Mouse (Mus musculus) liver, postnatal 0 days (tissue): ENCODE data around the gene Ap1g1. TPM values are rescaled to one million over a fixed set of nuclear protein-coding genes. Genes with fewer than 3 reads are reported as not detected.

ENCODE experiments used
- ATAC-seq: fragments of 200-750 bp; cut with Nextera tagmentation; 2 replicates; pipeline ENCODE4 v1.8.0; 2017; ENCODE audit warnings: mild to moderate bottlenecking, moderate library complexity
- DNase-seq: peaks from one replicate; pipeline ENCODE4 v3.0.0-alpha.2; 2016
- H3K27ac ChIP-seq: fragments of 300-500 bp; sonication (generic); 2 replicates; pipeline ENCODE4 v1.5.1; 2014; ENCODE audit warnings: antibody characterized with exemption, moderate library complexity, mild to moderate bottlenecking, low read depth
- H3K27me3 ChIP-seq: fragments of 300-500 bp; sonication (generic); 2 replicates; pipeline ENCODE4 v1.6.1; 2014; ENCODE audit warnings: low read length, control low read depth, mixed read lengths; ENCODE audit not compliant: insufficient read depth
- H3K36me3 ChIP-seq: fragments of 300-500 bp; sonication (generic); replicated peaks from 2 replicates; pipeline ENCODE4 v1.6.1; 2014; ENCODE audit warnings: mild to moderate bottlenecking, control low read depth, low read length, moderate library complexity, mixed read lengths; ENCODE audit not compliant: insufficient read depth
- H3K4me1 ChIP-seq: fragments of 300-500 bp; sonication (generic); 2 replicates; pipeline ENCODE4 v1.6.1; 2014; ENCODE audit warnings: antibody characterized with exemption, mild to moderate bottlenecking, control low read depth; ENCODE audit not compliant: insufficient read depth
- H3K4me2 ChIP-seq: fragments of 300-500 bp; sonication (generic); 2 replicates; pipeline ENCODE4 v1.6.1; 2014; ENCODE audit warnings: low read depth, mild to moderate bottlenecking, low read length, moderate library complexity, mixed read lengths
- H3K4me3 ChIP-seq: fragments of 300-500 bp; sonication (generic); 2 replicates; pipeline ENCODE4 v1.5.1; 2014; ENCODE audit warnings: low read depth, low read length
- H3K9ac ChIP-seq: fragments of 300-500 bp; sonication (generic); replicated peaks from 2 replicates; pipeline ENCODE4 v1.6.1; 2014; ENCODE audit warnings: mild to moderate bottlenecking, moderate library complexity
- H3K9me3 ChIP-seq: fragments of 300-500 bp; sonication (generic); 2 replicates; pipeline ENCODE4 v1.6.1; 2016; ENCODE audit warnings: mild to moderate bottlenecking, control low read depth, low read length, mixed read lengths
- CTCF ChIP-seq: sonication (generic); IDR thresholded peaks from 2 replicates; pipeline ENCODE4 v1.5.1; 2016; ENCODE audit warnings: antibody characterized with exemption, low read depth
- EP300 ChIP-seq: IDR thresholded peaks from 2 replicates; pipeline ENCODE4 v1.6.1; 2016; ENCODE audit warnings: antibody characterized with exemption, low read depth, mild to moderate bottlenecking
- WGBS: fragments of 180-500 bp; shearing (Covaris S2); extraction: QIAGEN DNeasy Blood & Tissue Kit; methylation state at CpG from one replicate; pipeline ENCODE4 v1.1.7; 2014; ENCODE audit not compliant: insufficient replicate concordance; 5-methylcytosine and 5-hydroxymethylcytosine counted together
- polyA plus RNA-seq: library from polyadenylated mRNA; unstranded; fragments of >200 nt; fragmentation: Nextera tagmentation; extraction: Ambion mirVana; gene quantifications from 2 replicates; pipeline ENCODE4 v1.2.1, GENCODE M21; 2015

The Ap1g1 gene
- polyA plus RNA-seq, 1 experiment from 2014 or later: 14.0 TPM

DNA sequence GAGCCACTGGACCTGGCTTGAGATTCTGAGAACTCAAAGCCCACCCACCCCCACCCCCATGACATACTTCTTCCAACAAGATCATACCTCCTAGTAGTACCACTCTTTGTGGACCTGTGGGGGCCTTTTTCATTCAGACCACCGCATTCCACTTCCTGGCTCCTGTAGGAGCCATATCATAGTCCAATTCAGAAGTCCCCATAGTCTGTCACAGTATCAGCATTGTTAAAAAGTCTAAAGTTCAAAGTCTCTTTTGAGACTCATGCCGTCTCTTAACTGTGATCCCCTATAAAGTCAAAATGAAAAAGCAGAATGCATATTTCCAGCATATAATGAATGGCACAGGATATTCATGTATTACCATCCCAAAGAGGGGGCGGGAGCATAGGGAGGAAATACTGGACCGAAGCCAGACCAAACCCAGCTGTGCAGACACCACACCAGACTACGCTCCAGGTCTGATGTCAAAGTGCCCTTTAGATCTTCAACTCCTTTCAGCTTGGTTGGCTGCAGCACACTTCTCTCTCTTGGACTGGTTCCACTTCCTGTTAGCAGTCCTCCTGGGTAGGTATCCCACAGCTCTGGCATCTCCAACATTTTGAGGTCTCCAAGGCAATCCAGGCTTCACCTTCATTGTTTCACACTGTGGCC, 101.8 kb downstream of the Ap1g1 start:
- Histone ChIP-seq H3K27ac (no peak overlapping the region), H3K9me3 (no peaks in the 10 kb centered on the region), H3K4me3 (no peak overlapping the region), H3K4me2 (no peak overlapping the region), H3K4me1 (no peaks in the 10 kb centered on the region), H3K27me3 (no peaks in the 10 kb centered on the region), H3K9ac (no peak overlapping the region), H3K36me3 (peaks cover 31% of the 10 kb centered on the region)
- ATAC-seq (0 out of 2 replicates have a peak, but pooled peaks have one; percentile 23), DNase-seq (peak; percentile 34)
- no peak for TF ChIP-seq EP300
- TF ChIP-seq CTCF: no peak
- WGBS: 82% methylated on average over 5 of the region's 5 CpGs

DNA sequence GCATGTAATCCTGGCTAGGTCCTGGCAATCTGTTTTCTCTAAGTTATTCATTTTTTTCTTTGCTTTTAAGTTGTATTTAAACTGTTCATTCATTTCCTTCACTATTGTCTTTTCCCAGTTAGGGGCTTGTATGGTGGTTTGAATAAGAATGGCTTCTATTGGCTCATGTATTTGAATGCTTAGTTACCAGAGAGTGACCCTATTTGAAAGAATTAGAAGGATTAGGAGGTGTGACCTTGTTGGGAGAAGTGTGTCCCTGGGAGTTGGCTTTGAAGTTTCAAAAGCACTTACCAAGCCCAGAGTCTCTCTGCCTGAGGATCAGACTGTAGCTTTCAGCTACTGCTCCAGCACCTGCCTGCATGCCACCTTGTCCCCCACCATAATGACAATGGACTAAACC, 106.9 kb downstream of the Ap1g1 start:
- H3K4me1 ChIP-seq: no peaks in the 10 kb centered on the region
- H3K36me3 ChIP-seq: peaks cover 19% of the 10 kb centered on the region
- H3K27me3 ChIP-seq: no peaks in the 10 kb centered on the region
- no peak overlapping the region for H3K27ac ChIP-seq
- TF ChIP-seq CTCF: no peak
- no peak for TF ChIP-seq EP300
- no peak overlapping the region for H3K4me2 ChIP-seq
- no peak overlapping the region for H3K4me3 ChIP-seq
- ATAC-seq: no peak
- no peak for DNase-seq
- H3K9ac ChIP-seq: no peak overlapping the region
- H3K9me3 ChIP-seq: no peaks in the 10 kb centered on the region

DNA sequence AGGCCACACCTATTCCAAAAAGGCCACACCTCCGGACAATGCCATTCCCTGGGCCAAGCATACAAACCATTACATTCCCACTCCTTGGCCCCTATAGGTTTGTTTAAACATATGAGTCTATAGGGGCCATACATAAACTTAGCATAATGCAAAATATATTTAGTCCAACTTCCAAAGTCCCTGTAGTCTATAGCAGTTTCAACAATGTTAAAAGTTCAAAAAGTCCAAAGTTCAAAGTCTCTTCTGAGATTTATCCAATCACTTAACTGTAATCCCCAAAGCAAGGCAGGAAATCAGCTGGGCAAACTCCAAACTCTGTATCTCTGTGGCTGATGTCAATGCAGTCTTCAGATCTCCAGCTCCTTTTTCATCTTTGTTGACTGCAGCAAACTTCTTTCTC, 110.9 kb downstream of the Ap1g1 start:
- Histone ChIP-seq H3K27ac (no peak overlapping the region), H3K9me3 (no peaks in the 10 kb centered on the region), H3K9ac (no peak overlapping the region), H3K4me2 (no peak overlapping the region), H3K4me1 (no peaks in the 10 kb centered on the region), H3K36me3 (peaks cover 9% of the 10 kb centered on the region; the same call in 1 of the 2 replicates), H3K4me3 (no peak overlapping the region), H3K27me3 (no peaks in the 10 kb centered on the region)
- DNase-seq (no peak), ATAC-seq (no peak)
- no peak for TF ChIP-seq CTCF
- TF ChIP-seq EP300: no peak
- WGBS: 92% methylated on average over 1 of the region's 1 CpGs

DNA sequence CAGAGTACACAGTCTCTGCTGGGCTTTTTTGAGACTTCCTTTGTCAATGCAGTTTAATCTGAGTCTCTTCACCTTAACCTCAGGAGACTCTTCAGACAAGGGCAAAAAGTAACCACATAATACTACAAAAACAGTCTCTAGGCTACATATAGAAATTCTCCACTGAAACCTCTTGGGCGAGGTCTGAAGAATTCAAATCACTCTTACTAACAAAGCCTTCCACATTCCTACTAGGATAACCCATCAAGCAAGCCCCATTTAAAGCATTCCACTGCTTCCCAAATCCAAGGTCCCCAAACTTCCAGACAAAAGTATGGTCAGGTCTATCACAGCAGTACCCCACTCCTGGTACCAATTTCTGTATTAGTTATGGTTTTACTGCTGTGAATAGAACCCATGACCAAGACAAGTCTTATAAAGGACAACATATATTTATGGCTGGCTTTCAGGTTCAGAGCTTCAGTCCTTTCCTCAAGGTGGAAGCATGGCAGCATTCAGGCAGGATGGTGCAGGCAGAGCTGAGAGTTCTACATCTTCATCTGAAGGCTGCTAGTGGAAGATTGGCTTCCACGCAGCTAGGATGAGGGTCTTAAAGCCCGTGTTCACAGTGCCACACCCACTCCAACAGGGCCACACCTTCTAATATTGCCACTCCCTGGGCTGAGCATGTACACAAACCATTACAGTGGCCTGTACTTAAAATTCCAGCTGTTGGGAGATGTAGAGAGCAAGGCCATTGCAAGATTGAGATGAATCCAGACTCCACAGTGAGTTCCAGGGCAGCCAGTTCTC, 112.6 kb downstream of the Ap1g1 start:
- Histone ChIP-seq H3K9ac (no peak overlapping the region), H3K4me3 (no peak overlapping the region), H3K27ac (no peak overlapping the region), H3K36me3 (peaks cover 11% of the 10 kb centered on the region; the same call in 1 of the 2 replicates), H3K4me1 (no peaks in the 10 kb centered on the region), H3K9me3 (no peaks in the 10 kb centered on the region), H3K27me3 (no peaks in the 10 kb centered on the region), H3K4me2 (no peak overlapping the region)
- ATAC-seq: no peak
- WGBS: 86% methylated on average over 3 of the region's 3 CpGs
- no peak for DNase-seq
- TF ChIP-seq CTCF: no peak
- no peak for TF ChIP-seq EP300

DNA sequence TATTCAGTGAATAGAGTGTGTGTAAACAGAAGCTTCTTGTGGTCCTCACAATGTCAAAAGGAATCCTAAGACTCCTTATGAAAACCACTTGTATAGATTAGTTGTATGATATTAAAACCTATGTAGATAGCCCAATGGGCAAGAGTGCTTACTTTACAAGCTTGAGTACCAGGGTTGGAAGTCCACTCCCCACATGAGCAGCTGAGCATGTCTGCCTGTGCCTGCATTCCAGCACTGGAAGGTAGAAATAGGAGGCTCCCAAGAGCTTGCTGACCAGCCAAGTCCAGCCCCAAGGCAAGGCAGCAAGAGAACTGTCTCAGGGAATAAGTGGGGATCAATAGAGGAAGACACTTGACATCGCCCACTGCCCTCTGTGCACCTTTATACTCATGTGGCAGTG, 116.3 kb downstream of the Ap1g1 start:
- TF ChIP-seq CTCF (no peak), EP300 (no peak)
- Histone ChIP-seq H3K4me3 (no peak overlapping the region), H3K9me3 (no peaks in the 10 kb centered on the region), H3K36me3 (peaks cover 6% of the 10 kb centered on the region; the same call in 1 of the 2 replicates), H3K9ac (no peak overlapping the region), H3K27me3 (no peaks in the 10 kb centered on the region), H3K4me2 (no peak overlapping the region), H3K4me1 (no peaks in the 10 kb centered on the region), H3K27ac (no peak overlapping the region)
- ATAC-seq (no peak), DNase-seq (no peak)
- WGBS: 85% methylated on average over 1 of the region's 1 CpGs

DNA sequence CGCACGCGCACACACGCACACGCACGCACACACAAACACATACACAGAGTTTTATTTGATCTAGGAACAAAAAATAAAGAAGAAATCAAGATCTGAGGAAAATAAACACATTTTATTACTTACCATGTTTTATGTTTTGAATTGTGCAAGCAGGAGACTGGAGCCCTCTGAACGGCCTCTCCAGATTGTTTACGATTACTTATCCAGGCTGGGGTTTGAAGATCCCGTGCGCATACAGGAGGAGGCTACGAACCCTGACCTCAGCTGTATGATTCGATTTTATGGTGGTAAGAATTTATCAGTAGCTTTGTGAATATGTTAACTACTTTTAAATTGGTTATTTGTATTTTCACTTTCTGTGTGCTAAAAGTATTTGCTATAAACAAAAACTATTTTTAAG, 117.0 kb downstream of the Ap1g1 start:
- DNase-seq (no peak), ATAC-seq (no peak)
- H3K27ac ChIP-seq: no peak overlapping the region
- no peaks in the 10 kb centered on the region for H3K27me3 ChIP-seq
- no peak overlapping the region for H3K9ac ChIP-seq
- WGBS: 91% methylated on average over 12 of the region's 12 CpGs
- peaks cover 6% of the 10 kb centered on the region; the same call in 1 of the 2 replicates for H3K36me3 ChIP-seq
- no peak overlapping the region for H3K4me3 ChIP-seq
- no peaks in the 10 kb centered on the region for H3K9me3 ChIP-seq
- no peak for TF ChIP-seq CTCF
- no peak for TF ChIP-seq EP300
- H3K4me2 ChIP-seq: no peak overlapping the region
- H3K4me1 ChIP-seq: no peaks in the 10 kb centered on the region
